ENCODE assay signal across 14 mouse cellular contexts in genomic region chr3:69709043-69709929, GRCm38 (mm10). TPM values are rescaled to one million over a fixed set of nuclear protein-coding genes. Genes with fewer than 3 reads are reported as not detected.
DNase-seq lines count a peak whose midpoint lies in the region; ATAC-seq and TF ChIP-seq lines count a peak whose summit lies in the region.
"Had no signal": no experiment of that assay in that cellular context is flagged by ENCODE, and none has a peak within 500 bp of the region (broad histone marks: within the 10 kb centered on the region; RNA-seq: fewer than 3 reads in every experiment).

No protein-coding gene starts in this region.

- no peak overlapping the region for H3K9ac ChIP-seq in midbrain, embryonic 14.5 days (replicated peaks; ENCODE audit: low read length)

- 26% methylated on average over 12 of the region's 12 CpGs for WGBS in kidney, adult 2 months
- 7% methylated on average over 12 of the region's 12 CpGs for WGBS in midbrain, embryonic 14.5 days

- TF ChIP-seq CTCF in kidney, adult 2 months (conservative IDR thresholded peaks at IDR 0.05; ENCODE audit: insufficient read depth, insufficient read length, low read depth, low read length): no peak
- no peak for TF ChIP-seq CTCF in brain, embryonic 14.5 days (IDR thresholded peaks at IDR 0.05; ENCODE audit: borderline replicate concordance, extremely low read depth, insufficient read depth, insufficient read length)

- H3K36me3 ChIP-seq in kidney, adult 2 months (ENCODE audit: control insufficient read depth, insufficient read depth, low read length): no peaks in the 10 kb centered on the region
- H3K36me3 ChIP-seq in midbrain, embryonic 14.5 days (ENCODE audit: control insufficient read depth, insufficient read depth, low read length): no peaks in the 10 kb centered on the region

- peak overlapping the region; percentile 24 for H3K4me2 ChIP-seq in midbrain, embryonic 14.5 days (ENCODE audit: low read length)

- peak; percentile 56 for DNase-seq in kidney, adult 2 months
- DNase-seq in kidney, postnatal 14 days: no peak
- peak; percentile 97 for DNase-seq in brain, embryonic 14.5 days (ENCODE audit: low read depth)
- peak; percentile 73 for DNase-seq in midbrain, embryonic 14.5 days
- DNase-seq in adrenal gland, adult 2 months: no peak
- DNase-seq in liver: no peak
- no peak for DNase-seq in spleen, postnatal 10 days (ENCODE audit: low spot score in 2 of 2)
- DNase-seq: cerebellum, adult 11-12 months; gastrocnemius, postnatal 36 days; heart, postnatal 4 days; lung, adult 2 months; thymus, postnatal 14 days had no signal

- H3K27me3 ChIP-seq in kidney, adult 2 months (replicated peaks; ENCODE audit: control insufficient read depth, insufficient read depth, low read length): no peaks in the 10 kb centered on the region
- no peaks in the 10 kb centered on the region for H3K27me3 ChIP-seq in midbrain, embryonic 14.5 days (ENCODE audit: control insufficient read depth, insufficient read depth, low read length)

- TF ChIP-seq POLR2A in kidney, adult 2 months (IDR thresholded peaks at IDR 0.05; ENCODE audit: low read depth, low read length): no peak
- TF ChIP-seq POLR2A in brain, embryonic 14.5 days (IDR thresholded peaks at IDR 0.05; ENCODE audit: borderline replicate concordance, extremely low read depth, insufficient read depth, insufficient read length, poor library complexity, severe bottlenecking): no peak

- H3K9me3 ChIP-seq in midbrain, embryonic 14.5 days (ENCODE audit: control insufficient read depth, low read length): no peaks in the 10 kb centered on the region

- peak; percentile 39 to 53; a peak in 3 of 4 replicates for ATAC-seq in hematopoietic stem cell, adult 5-6 weeks (replicated peaks in 1 of 2; ENCODE audit: insufficient read depth in 1 of 2, low FRiP score in 2 of 2, low TSS enrichment in 1 of 2, low read depth in 1 of 2, poor library complexity in 2 of 2, severe bottlenecking in 2 of 2)
- peak; percentile 86 for ATAC-seq in midbrain, embryonic 14.5 days (ENCODE audit: low FRiP score, low TSS enrichment)

- no peak overlapping the region for H3K4me3 ChIP-seq in kidney, adult 2 months (ENCODE audit: insufficient read depth, low read depth, low read length)
- H3K4me3 ChIP-seq in midbrain, embryonic 14.5 days (replicated peaks; ENCODE audit: low read depth, low read length): no peak overlapping the region
- H3K4me3 ChIP-seq: myocyte had no signal

- H3K27ac ChIP-seq in kidney, adult 2 months (ENCODE audit: insufficient read depth, low read depth, low read length): no peak overlapping the region
- no peak overlapping the region for H3K27ac ChIP-seq in midbrain, embryonic 14.5 days (replicated peaks; ENCODE audit: low read depth, low read length)

- peaks cover 5% of the 10 kb centered on the region; the same call in 1 of the 2 replicates for H3K4me1 ChIP-seq in kidney, adult 2 months (ENCODE audit: control insufficient read depth, insufficient read depth, low read length)
- 0 out of 2 replicates have a peak, but pooled peaks cover 3% of the 10 kb centered on the region for H3K4me1 ChIP-seq in midbrain, embryonic 14.5 days (ENCODE audit: control insufficient read depth, insufficient read depth, low read length)

RNA-seq across cellular contexts. Expression of gene Nmd3, which starts 12.5 kb away (rescaled TPM):
- polyA plus RNA-seq in kidney, adult 2 months (2012; rRNA removed): 32.0 and 33.2 TPM in 2 replicates
- 35.4 and 37.0 TPM in 2 replicates for polyA plus RNA-seq in brain, embryonic 14.5 days (2012; rRNA removed)
- 65.2 and 90.2 TPM in 2 replicates for total RNA-seq in hematopoietic stem cell, adult 5-6 weeks (2017)
- 99.6 and 107 TPM in 2 replicates for polyA plus RNA-seq in midbrain, embryonic 14.5 days (2014; fragmentation: Nextera tagmentation; extraction: Ambion mirVana)
- 10 to 100 TPM; 72.7 to 97.9 TPM for total RNA-seq in adrenal gland, adult 2 months (2021)
- 40.4 and 88.1 TPM in 2 replicates for polyA plus RNA-seq in adrenal gland, adult 2 months (2012; rRNA removed)

Comparison
In these comparisons a context has a peak if more than half of its experiments do, and no peak if none do; other contexts are left out.
1. DNase-seq: peak in kidney, adult 2 months (single experiment), brain, embryonic 14.5 days (single experiment) and midbrain, embryonic 14.5 days (single experiment); none in kidney, postnatal 14 days (single experiment), adrenal gland, adult 2 months (single experiment), liver (single experiment) and spleen, postnatal 10 days (0 of 2).